Mouse (Mus musculus) cerebral cortex, adult 2 months (tissue): ENCODE results near the gene Lipa.

ENCODE experiments used
- WGBS: fragments of 180-500 bp; shearing (Covaris S2); methylation state at CpG from one replicate; pipeline ENCODE4 v1.1.7; 2018; 5-methylcytosine and 5-hydroxymethylcytosine counted together

Lipa gene

GRCm38 (mm10) chr19:34461451-34462019 is 65.7 kb downstream of the Lipa start:
- WGBS, result 73% methylated on average over 1 of the region's 1 CpGs

- 83% methylated on average over 1 of the region's 1 CpGs for WGBS
Observed at GRCm38 (mm10) chr19:34450784-34451370, 76.4 kb downstream of the Lipa start.

- 95% methylated on average over 1 of the region's 1 CpGs for WGBS
Observed at GRCm38 (mm10) chr19:34448851-34449250, 78.4 kb downstream of the Lipa start.

GRCm38 (mm10) chr19:34445410-34446012 is 81.8 kb downstream of the Lipa start:
- 62% methylated on average over 4 of the region's 4 CpGs for WGBS

GRCm38 (mm10) chr19:34444785-34445184 is 82.5 kb downstream of the Lipa start:
- WGBS, result 88% methylated on average over 3 of the region's 3 CpGs
